Mouse (Mus musculus) embryonic fibroblast, embryonic 13.5 days (primary cell): ENCODE data around the gene Ankrd33. TPM values are rescaled to one million over a fixed set of nuclear protein-coding genes. Genes with fewer than 3 reads are reported as not detected.

Experiments used
- H3K27ac ChIP-seq: 2 replicates; pipeline ENCODE4 v1.5.1; 2012; ENCODE audit warnings: low read length, control low read depth, inconsistent platforms; ENCODE audit not compliant: insufficient read depth
- H3K4me1 ChIP-seq: 2 replicates; pipeline ENCODE4 v1.6.1; 2011; ENCODE audit warnings: low read length; ENCODE audit not compliant: control insufficient read depth, insufficient read depth
- H3K4me3 ChIP-seq: 2 replicates; pipeline ENCODE4 v1.5.1; 2011; ENCODE audit warnings: mild to moderate bottlenecking, control low read depth, low read length; ENCODE audit not compliant: insufficient read depth
- CTCF ChIP-seq: IDR thresholded peaks from 2 replicates; pipeline ENCODE4 v1.5.1; 2011; ENCODE audit warnings: mild to moderate bottlenecking, control low read depth, low read length, moderate library complexity, borderline replicate concordance; ENCODE audit not compliant: insufficient read depth
- POLR2A ChIP-seq: IDR thresholded peaks from 2 replicates; pipeline ENCODE4 v1.6.1; 2011; ENCODE audit warnings: low read depth, mild to moderate bottlenecking, control low read depth, low read length, moderate library complexity
- polyA plus RNA-seq: library from polyadenylated mRNA; stranded (reverse); fragments of >200 nt; gene quantifications from 2 replicates; pipeline ENCODE4 v1.2.4, GENCODE M21; 2011; ENCODE audit warnings: low read depth; ENCODE audit not compliant: missing spikeins, insufficient read length

The Ankrd33 gene
- polyA plus RNA-seq, 1 experiment, result not detected

GRCm38 (mm10) chr15:101084499-101084898, 31.1 kb upstream of the Ankrd33 start:
- TF ChIP-seq POLR2A (no peak), CTCF (no peak)
- Histone ChIP-seq H3K4me1 (no peaks in the 10 kb centered on the region), H3K27ac (no peak overlapping the region), H3K4me3 (no peak overlapping the region)

GRCm38 (mm10) chr15:101086451-101086850, 29.1 kb upstream of the Ankrd33 start:
- Histone ChIP-seq H3K4me1 (no peaks in the 10 kb centered on the region), H3K27ac (no peak overlapping the region), H3K4me3 (no peak overlapping the region)
- TF ChIP-seq CTCF, result no peak
- TF ChIP-seq POLR2A, result no peak

- TF ChIP-seq POLR2A (no peak), CTCF (no peak)
- Histone ChIP-seq H3K27ac (no peak overlapping the region), H3K4me3 (no peak overlapping the region), H3K4me1 (no peaks in the 10 kb centered on the region)
Observed at GRCm38 (mm10) chr15:101086956-101087355, 28.6 kb upstream of the Ankrd33 start.

GRCm38 (mm10) chr15:101088291-101088690, 27.3 kb upstream of the Ankrd33 start:
- H3K27ac ChIP-seq, result no peak overlapping the region
- H3K4me3 ChIP-seq, result no peak overlapping the region
- no peaks in the 10 kb centered on the region for H3K4me1 ChIP-seq
- no peak for TF ChIP-seq CTCF
- no peak for TF ChIP-seq POLR2A

- TF ChIP-seq POLR2A, result no peak
- TF ChIP-seq CTCF, result no peak
- Histone ChIP-seq H3K27ac (no peak overlapping the region), H3K4me3 (no peak overlapping the region), H3K4me1 (no peaks in the 10 kb centered on the region)
Observed at GRCm38 (mm10) chr15:101091551-101091950, 24.0 kb upstream of the Ankrd33 start.

GRCm38 (mm10) chr15:101092121-101092828, 23.3 kb upstream of the Ankrd33 start:
- H3K27ac ChIP-seq, result no peak overlapping the region
- H3K4me3 ChIP-seq, result no peak overlapping the region
- TF ChIP-seq CTCF (no peak), POLR2A (no peak)
- no peaks in the 10 kb centered on the region for H3K4me1 ChIP-seq

GRCm38 (mm10) chr15:101092829-101093648, 22.5 kb upstream of the Ankrd33 start:
- Histone ChIP-seq H3K27ac (no peak overlapping the region), H3K4me3 (no peak overlapping the region), H3K4me1 (0 out of 2 replicates have a peak, but pooled peaks cover 2% of the 10 kb centered on the region)
- no peak for TF ChIP-seq POLR2A
- TF ChIP-seq CTCF, result no peak

GRCm38 (mm10) chr15:101093988-101094387, 21.6 kb upstream of the Ankrd33 start:
- Histone ChIP-seq H3K27ac (no peak overlapping the region), H3K4me1 (0 out of 2 replicates have a peak, but pooled peaks cover 2% of the 10 kb centered on the region), H3K4me3 (no peak overlapping the region)
- no peak for TF ChIP-seq POLR2A
- TF ChIP-seq CTCF, result no peak

GRCm38 (mm10) chr15:101094979-101095378, 20.6 kb upstream of the Ankrd33 start:
- no peak for TF ChIP-seq CTCF
- TF ChIP-seq POLR2A, result no peak
- Histone ChIP-seq H3K4me1 (0 out of 2 replicates have a peak, but pooled peaks cover 2% of the 10 kb centered on the region), H3K4me3 (no peak overlapping the region), H3K27ac (no peak overlapping the region)

GRCm38 (mm10) chr15:101095392-101095791, 20.2 kb upstream of the Ankrd33 start:
- Histone ChIP-seq H3K27ac (no peak overlapping the region), H3K4me3 (no peak overlapping the region), H3K4me1 (0 out of 2 replicates have a peak, but pooled peaks cover 2% of the 10 kb centered on the region)
- no peak for TF ChIP-seq POLR2A
- no peak for TF ChIP-seq CTCF
